Mouse (Mus musculus): ENCODE results near the gene L3mbtl4.
"Not testable (repeated sequence)": the region's sequence is repeated elsewhere in the genome, so short reads cannot be mapped to it uniquely, and the experiment has no call there.

The L3mbtl4 gene

GRCm38 (mm10) chr17:68388481-68388880 is 114.9 kb downstream of the L3mbtl4 start:
- DNase-seq (ENCODE audit: low read depth, low spot score), result no peak

- DNase-seq (ENCODE audit: low read depth, low spot score), result no peak
Observed at GRCm38 (mm10) chr17:68405993-68406392, 132.4 kb downstream of the L3mbtl4 start.

- not testable (repeated sequence) for DNase-seq (ENCODE audit: low read depth, low spot score)
Observed at GRCm38 (mm10) chr17:68407121-68407520, 133.5 kb downstream of the L3mbtl4 start.

GRCm38 (mm10) chr17:68422663-68423498 is 149.3 kb downstream of the L3mbtl4 start:
- no peak for DNase-seq (ENCODE audit: low read depth, low spot score)

GRCm38 (mm10) chr17:68433576-68433975 is 160.0 kb downstream of the L3mbtl4 start:
- no peak for DNase-seq (ENCODE audit: low read depth, low spot score)

GRCm38 (mm10) chr17:68450921-68451320 is 177.3 kb downstream of the L3mbtl4 start:
- no peak for DNase-seq (ENCODE audit: low read depth, low spot score)

GRCm38 (mm10) chr17:68461471-68461870 is 187.9 kb downstream of the L3mbtl4 start:
- no peak for DNase-seq (ENCODE audit: low read depth, low spot score)

GRCm38 (mm10) chr17:68467311-68467710 is 193.7 kb downstream of the L3mbtl4 start:
- no peak for DNase-seq (ENCODE audit: low read depth, low spot score)

GRCm38 (mm10) chr17:68490065-68490691 is 216.6 kb downstream of the L3mbtl4 start:
- no peak for DNase-seq (ENCODE audit: low read depth, low spot score)

GRCm38 (mm10) chr17:68492231-68492630 is 218.6 kb downstream of the L3mbtl4 start:
- no peak for DNase-seq (ENCODE audit: low read depth, low spot score)

- DNase-seq (ENCODE audit: low read depth, low spot score), result not testable (repeated sequence)
Observed at GRCm38 (mm10) chr17:68502998-68503397, 229.4 kb downstream of the L3mbtl4 start.

- no peak for DNase-seq (ENCODE audit: low read depth, low spot score)
Observed at GRCm38 (mm10) chr17:68559698-68560097, 286.1 kb downstream of the L3mbtl4 start.

- no peak for DNase-seq (ENCODE audit: low read depth, low spot score)
Observed at GRCm38 (mm10) chr17:68560264-68560663, 286.7 kb downstream of the L3mbtl4 start.

- no peak for DNase-seq (ENCODE audit: low read depth, low spot score)
Observed at GRCm38 (mm10) chr17:68571806-68572205, 298.2 kb downstream of the L3mbtl4 start.

GRCm38 (mm10) chr17:68585195-68585594 is 311.6 kb downstream of the L3mbtl4 start:
- no peak for DNase-seq (ENCODE audit: low read depth, low spot score)

- no peak for DNase-seq (ENCODE audit: low read depth, low spot score)
Observed at GRCm38 (mm10) chr17:68591619-68592018, 318.0 kb downstream of the L3mbtl4 start.

- no peak for DNase-seq (ENCODE audit: low read depth, low spot score)
Observed at GRCm38 (mm10) chr17:68602744-68603143, 329.1 kb downstream of the L3mbtl4 start.

- peak; percentile 74 for DNase-seq (ENCODE audit: low read depth, low spot score)
Observed at GRCm38 (mm10) chr17:68607691-68608090, 334.1 kb downstream of the L3mbtl4 start.

- no peak for DNase-seq (ENCODE audit: low read depth, low spot score)
Observed at GRCm38 (mm10) chr17:68611247-68611646, 337.6 kb downstream of the L3mbtl4 start.

- DNase-seq (ENCODE audit: low read depth, low spot score), result no peak
Observed at GRCm38 (mm10) chr17:68625281-68625680, 351.7 kb downstream of the L3mbtl4 start.

- DNase-seq (ENCODE audit: low read depth, low spot score), result peak; percentile 19
Observed at GRCm38 (mm10) chr17:68629631-68630426, 356.2 kb downstream of the L3mbtl4 start.

GRCm38 (mm10) chr17:68631396-68631795 is 357.8 kb downstream of the L3mbtl4 start:
- no peak for DNase-seq (ENCODE audit: low read depth, low spot score)
